Mouse (Mus musculus) layer of hippocampus, postnatal 14 days (tissue): ENCODE results near the gene Nek9. TPM values are rescaled to one million over a fixed set of nuclear protein-coding genes. Genes with fewer than 3 reads are reported as not detected.

Source experiments
- DNase-seq, 2 experiments: peaks; one replicate each; pipeline ENCODE4 v3.0.0; 2021 to 2022; ENCODE audit warnings: low spot score in 2 of 2, mixed read lengths in 1 of 2
- long read RNA-seq, 2 experiments: library from polyadenylated mRNA; stranded (forward); transcript quantifications; one replicate each; pipeline ENCODE4 v2.0.0; 2021
- total RNA-seq, 2 experiments: library from RNA; stranded (reverse); gene quantifications; 2 replicates each; pipeline ENCODE4 v1.2.3; 2021

Gene Nek9
- 10 to 100 TPM; 29.4 to 29.6 TPM for total RNA-seq
- long read RNA-seq, experiment 1, partial matches to known transcripts, result 8 of 10 reads
- long read RNA-seq, experiment 1, other reads (novel, unspliced or antisense), result 2 of 10 reads
- long read RNA-seq, experiment 2, full-length matches to known transcripts, result 2 of 14 reads
- long read RNA-seq, experiment 2, partial matches to known transcripts, result 3 of 14 reads
- long read RNA-seq, experiment 2, other reads (novel, unspliced or antisense), result 9 of 14 reads

GRCm38 (mm10) chr12:85339243-85339729 lies at the start of gene Nek9:
Gene Nek9 (minus strand): TSS chr12:85339362.
- peak; percentile 93 for DNase-seq

- no peak for DNase-seq
These were observed 46.8 kb upstream of the Nek9 start for GRCm38 (mm10) chr12:85385995-85386375.

GRCm38 (mm10) chr12:85385329-85385994 lies 46.3 kb upstream of the Nek9 start:
- no peak for DNase-seq

- DNase-seq, result no peak
These were observed 43.9 kb upstream of the Nek9 start for GRCm38 (mm10) chr12:85382761-85383680.

- DNase-seq, result no peak
These were observed 42.4 kb upstream of the Nek9 start for GRCm38 (mm10) chr12:85381570-85381969.

- DNase-seq, result no peak
These were observed 41.8 kb upstream of the Nek9 start for GRCm38 (mm10) chr12:85380942-85381341.

GRCm38 (mm10) chr12:85380308-85380707 lies 41.1 kb upstream of the Nek9 start:
- DNase-seq, result no peak

GRCm38 (mm10) chr12:85378271-85378670 lies 39.1 kb upstream of the Nek9 start:
- DNase-seq, result no peak

- DNase-seq, result peak; percentile 88 to 95
These were observed 35.6 kb upstream of the Nek9 start, which contains the start of gene Tmed10 for GRCm38 (mm10) chr12:85374561-85375272. Gene Tmed10 (minus strand): TSS chr12:85374847.

GRCm38 (mm10) chr12:85373591-85374560 lies 34.7 kb upstream of the Nek9 start:
- peak in 1 of 2 experiments; percentile 64 for DNase-seq

- no peak for DNase-seq
These were observed 33.0 kb upstream of the Nek9 start for GRCm38 (mm10) chr12:85372068-85372665.

- no peak for DNase-seq
These were observed 29.4 kb upstream of the Nek9 start for GRCm38 (mm10) chr12:85368441-85369063.

GRCm38 (mm10) chr12:85366271-85366670 lies 27.1 kb upstream of the Nek9 start:
- peak; percentile 22 to 56 for DNase-seq

GRCm38 (mm10) chr12:85362510-85362909 lies 23.3 kb upstream of the Nek9 start:
- DNase-seq, result no peak

GRCm38 (mm10) chr12:85361580-85361979 lies 22.4 kb upstream of the Nek9 start:
- no peak for DNase-seq

GRCm38 (mm10) chr12:85361165-85361564 lies 22.0 kb upstream of the Nek9 start:
- DNase-seq, result no peak

- no peak for DNase-seq
These were observed 14.9 kb upstream of the Nek9 start for GRCm38 (mm10) chr12:85354061-85354460.

- DNase-seq, result peak; percentile 60 to 86
These were observed 11.5 kb upstream of the Nek9 start for GRCm38 (mm10) chr12:85350407-85351232.
